Mouse (Mus musculus): ENCODE results near the gene Npsr1.

- no peak for TF ChIP-seq CTCF (IDR thresholded peaks at IDR 0.05; ENCODE audit: low read depth)
- TF ChIP-seq EP300 (optimal IDR thresholded peaks at IDR 0.05) = no peak
Measured at GRCm38 (mm10) chr9:24347011-24347410, 249.2 kb downstream of the Npsr1 start.

Measured in stomach, postnatal 0 days (tissue).